Mouse (Mus musculus) spleen, postnatal 36 days (tissue): ENCODE measurements around the gene Gm20388.

Experiments
- DNase-seq, 2 experiments: peaks; one replicate each; pipeline ENCODE4 v3.0.0; 2022; ENCODE audit warnings: low spot score in 2 of 2, mixed read lengths in 1 of 2

The Gm20388 gene

DNA sequence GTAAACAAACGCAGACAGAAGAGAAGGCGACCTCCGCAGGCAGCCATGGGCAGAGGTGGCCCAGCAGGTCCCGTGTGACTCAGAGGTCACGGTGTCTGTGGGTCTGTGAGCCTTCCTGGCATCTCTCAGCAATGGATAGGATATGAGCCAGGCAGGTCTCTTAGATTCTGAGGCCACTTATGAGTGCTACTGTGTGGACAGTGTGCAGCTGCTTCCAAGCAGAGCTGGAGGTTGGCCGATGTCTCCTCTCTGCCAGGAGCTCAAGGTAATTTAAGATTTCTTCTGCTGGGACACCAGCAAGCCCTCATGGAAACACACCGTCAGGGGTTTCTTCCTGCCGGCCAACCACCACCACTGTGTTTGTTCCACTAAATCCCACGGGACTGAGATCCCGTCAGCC is 4397.1 kb downstream of the Gm20388 start:
- DNase-seq: no peak

DNA sequence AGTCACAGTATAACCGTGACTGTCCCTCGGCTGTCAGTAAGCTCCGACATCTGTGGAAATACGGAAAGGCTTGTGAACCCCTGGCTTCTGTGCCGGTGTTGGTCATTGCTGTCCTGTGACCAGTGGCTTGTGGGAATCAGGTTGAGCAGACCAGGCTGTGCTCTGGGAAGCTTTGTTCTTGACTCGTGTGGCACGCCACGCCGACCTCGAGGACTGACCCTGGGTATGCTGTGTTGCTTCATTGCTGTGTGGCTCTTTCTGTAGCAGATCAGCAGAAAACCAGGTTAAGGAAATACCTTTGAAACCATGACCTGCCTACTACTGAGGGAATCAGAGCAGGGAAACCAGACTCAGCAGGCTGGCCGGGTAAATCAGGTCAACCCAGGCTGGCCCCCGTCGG is 4399.9 kb downstream of the Gm20388 start:
- DNase-seq: no peak

DNA sequence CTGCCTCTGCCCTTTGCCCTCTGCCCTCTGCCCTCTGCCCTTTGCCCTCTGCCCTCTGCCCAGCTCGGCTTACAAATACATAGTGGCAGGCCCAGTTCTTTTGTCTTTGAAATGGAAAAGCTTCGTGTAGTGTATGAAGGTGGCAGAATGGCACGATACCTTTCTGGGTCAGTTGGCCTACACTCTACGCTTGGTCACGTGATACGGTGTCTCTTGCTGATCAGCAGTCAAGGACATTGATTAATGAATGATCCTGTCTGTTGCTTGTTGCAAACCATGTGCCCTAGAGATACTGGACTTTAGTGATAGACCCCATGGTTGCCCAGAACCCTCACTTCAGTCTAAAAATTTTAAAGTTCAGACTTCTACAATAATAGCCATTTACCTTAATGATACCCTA is 4400.5 kb downstream of the Gm20388 start:
- no peak for DNase-seq

DNA sequence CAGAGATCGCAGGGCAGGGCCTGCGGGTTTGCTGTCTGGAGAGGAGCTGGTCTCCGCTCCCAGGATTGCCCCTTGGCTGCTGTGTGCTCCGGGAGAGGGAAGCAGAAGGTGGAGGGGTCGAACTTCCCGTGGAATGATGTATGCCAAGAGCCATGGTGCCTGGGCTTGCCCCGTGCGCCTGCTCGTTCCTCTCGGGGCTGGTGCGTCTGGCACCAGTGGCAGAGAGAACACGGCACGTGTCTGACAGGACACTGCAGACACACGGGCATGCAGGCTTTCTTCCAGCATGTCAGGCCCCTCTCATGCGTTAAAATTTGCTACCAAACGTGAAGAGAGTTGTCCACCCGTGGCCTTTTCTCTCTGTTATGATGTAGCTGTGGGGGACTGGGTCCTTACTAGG is 4401.1 kb downstream of the Gm20388 start:
- DNase-seq: no peak

DNA sequence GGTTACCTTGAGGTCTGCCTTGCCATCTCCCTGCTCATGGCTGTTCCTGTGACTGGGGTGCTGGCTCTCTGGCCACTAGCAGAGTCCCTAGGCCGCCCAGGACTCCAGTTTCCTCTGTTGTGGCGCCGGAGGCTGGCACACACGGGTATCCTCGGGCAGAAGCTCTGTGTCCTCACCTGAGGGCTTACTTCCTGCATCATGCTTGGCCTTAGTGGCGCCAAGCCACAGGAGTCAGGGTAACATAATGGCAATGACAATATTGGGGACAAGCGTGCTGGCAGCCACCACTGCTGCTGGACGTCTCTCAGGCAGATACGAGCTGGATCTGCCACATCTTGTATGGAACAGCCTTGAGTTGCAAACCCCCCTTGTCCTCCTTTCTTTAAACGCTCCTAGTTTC is 4401.6 kb downstream of the Gm20388 start:
- DNase-seq: no peak

DNA sequence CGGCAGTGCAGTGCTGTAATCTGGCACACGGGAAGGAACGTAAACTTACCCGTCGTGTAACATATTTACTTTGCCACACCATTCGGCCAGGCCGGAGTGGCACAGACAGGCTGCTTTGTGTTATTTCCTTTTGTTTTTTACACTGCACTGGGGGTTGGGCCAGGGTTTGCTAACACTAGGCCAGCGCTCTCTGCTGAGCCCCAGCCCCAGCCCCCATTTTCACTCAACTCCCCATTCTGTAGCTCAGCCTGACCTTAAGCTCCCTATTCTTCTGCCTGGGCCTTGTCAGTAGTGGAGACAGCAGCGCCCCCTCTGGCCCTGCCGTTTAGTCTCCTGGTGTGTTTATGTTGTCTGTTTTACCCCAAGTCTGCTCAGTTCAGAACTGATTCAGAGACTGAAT is 4404.2 kb downstream of the Gm20388 start:
- no peak for DNase-seq

DNA sequence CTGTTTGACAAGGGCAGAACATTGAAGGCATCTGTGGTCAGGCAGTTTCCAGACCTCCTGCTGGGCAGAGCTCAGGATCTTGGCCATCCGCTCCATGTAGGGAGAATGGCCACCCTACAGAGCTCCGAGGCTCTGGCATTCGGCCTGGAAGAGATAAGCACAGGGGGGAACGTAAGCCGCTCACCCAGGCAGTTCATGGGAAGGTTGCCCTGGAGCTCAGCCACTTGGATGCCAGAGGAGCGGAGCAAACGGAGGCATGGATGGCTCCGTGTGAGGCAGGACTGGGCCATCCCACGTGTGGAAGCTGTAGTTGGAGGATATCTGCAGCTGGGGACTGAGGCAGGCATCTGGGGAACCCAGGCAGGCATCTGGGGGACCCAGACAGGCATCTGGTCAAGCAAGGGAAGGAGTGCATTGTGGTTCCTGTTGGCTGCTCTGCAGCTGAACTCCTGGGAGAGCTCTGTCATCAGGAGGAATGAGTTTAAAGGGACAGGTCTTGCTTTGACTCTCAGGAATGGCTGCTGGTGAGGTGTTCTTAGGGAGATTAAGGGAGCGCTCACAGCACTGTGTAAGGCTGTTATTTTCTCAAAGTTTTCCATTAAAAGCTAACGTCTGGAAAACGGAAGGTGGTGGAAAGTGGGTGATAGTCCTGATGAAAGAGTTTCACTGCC is 4406.0 kb downstream of the Gm20388 start:
- no peak for DNase-seq

DNA sequence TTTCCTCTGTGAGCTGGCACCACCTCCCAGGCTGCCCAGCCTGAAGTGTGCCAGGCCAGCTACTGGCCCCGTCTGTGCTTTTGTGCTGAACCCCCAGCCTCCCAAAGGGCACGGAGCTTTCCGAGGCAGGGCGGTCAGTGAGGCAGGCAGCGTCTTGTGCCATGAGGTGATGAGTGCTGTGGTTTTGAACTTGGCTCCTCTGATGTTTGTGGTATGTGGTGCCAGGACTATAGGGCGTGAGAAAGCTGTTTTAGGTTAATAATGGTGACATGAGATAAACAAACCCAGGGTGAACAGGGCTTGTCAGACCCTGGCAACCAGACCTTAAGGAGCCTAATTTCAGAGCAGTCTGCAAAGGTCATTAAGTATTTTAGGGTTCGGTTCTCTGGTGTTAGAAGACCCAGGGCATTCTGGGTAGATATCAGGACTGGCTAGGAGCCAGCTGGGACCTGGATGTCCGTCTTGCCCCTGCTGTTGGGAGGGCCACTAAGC is 4406.6 kb downstream of the Gm20388 start:
- DNase-seq: no peak

DNA sequence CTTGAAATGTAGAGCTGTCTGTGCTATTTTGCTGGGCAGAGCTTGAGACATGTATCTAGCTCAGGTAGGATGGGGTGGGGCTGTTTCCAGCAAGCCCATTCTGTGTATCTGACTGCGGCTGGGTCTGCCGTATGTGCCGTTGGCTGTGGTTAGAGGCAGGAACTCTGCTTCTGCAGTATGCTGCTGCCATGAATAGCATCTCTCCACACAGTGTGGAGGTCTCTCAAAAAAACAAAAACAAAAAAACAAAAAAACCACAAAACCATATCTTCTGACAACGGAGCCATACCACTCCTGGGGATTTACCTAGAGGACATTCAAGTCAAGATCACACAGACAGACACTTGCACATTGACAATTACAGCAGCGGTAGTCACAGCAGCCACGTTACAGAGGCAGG is 4407.2 kb downstream of the Gm20388 start:
- peak; percentile 39 to 52 for DNase-seq

DNA sequence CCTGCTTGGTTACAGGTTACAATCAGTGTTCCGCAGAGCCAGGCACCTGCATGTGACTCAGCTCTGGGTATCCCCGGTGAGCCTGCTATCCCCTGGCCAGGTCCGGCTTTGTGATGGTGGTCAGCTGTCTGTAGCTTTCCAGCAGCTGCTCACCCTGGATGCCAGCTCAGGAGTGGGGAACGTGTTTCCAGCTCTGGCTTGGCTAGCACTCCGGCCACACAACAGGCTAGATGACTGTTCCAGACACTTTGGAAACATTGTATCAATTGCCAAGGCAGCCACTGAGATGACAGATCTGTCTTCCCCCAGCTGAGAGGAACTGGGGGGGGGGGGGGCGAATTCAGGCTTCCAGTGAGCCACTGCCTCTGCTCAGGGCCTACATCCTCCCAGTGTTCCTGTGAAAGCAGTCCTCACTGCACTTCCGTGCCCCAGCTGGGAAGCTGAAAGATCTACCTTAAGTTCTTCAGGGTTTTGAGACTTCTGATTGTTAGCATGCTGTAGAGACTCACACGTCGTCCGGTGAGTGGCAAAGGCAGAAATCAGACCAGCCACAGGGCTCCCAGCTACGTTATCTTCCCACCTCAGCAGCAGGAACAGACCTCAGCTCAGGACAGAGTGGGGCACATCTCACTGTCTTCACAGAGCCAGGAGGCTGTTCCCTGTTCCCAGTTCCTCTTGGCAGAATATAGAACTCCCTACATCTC is 4408.1 kb downstream of the Gm20388 start:
- DNase-seq: no peak

DNA sequence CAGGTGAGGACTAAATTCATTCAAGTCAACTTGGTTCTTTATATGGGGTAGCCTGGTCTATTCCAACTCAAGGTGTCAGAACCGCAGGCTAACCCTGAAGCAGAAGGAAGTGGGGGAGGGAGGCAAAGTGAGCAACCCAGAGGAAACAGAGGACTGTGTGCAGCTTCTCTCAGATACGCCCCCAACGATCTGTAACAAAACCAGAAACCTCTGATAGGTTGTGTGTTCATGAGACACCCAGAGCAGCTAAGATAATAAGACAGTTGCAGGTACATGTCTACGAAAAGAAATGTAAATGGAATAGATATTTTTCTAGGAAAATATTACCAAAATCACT is 4408.6 kb downstream of the Gm20388 start:
- DNase-seq: peak in 1 of 2 experiments; percentile 10

DNA sequence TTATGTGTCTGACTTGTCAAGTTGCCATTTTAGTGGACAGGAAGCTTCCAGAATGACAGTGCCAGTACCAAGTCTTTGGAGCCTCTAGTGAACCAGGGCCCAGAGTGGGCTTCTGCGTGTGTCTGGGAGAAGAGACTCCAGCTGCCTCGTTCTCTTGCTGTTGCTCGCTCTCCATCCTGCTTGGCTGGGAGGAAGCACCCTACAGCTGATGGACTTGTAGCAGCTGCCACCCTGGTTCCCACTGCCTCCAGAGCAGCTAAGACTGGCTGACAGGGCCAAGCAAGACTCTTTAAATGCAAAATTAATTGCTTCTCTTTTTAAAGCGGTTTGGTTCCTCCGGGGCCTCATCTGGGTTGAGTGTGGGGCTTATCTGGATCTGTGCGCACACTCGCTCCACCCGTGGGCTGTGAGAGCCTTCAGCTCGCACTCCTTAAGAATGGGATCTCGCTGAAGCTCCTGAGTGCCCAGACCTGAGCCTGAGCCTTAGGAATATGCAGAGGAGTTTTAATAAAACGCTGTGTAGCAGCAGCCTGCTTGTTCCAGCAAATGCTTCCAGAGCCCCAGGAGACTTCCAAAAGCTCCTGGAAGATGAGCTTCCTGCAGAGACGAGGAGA is 4410.7 kb downstream of the Gm20388 start:
- no peak for DNase-seq

DNA sequence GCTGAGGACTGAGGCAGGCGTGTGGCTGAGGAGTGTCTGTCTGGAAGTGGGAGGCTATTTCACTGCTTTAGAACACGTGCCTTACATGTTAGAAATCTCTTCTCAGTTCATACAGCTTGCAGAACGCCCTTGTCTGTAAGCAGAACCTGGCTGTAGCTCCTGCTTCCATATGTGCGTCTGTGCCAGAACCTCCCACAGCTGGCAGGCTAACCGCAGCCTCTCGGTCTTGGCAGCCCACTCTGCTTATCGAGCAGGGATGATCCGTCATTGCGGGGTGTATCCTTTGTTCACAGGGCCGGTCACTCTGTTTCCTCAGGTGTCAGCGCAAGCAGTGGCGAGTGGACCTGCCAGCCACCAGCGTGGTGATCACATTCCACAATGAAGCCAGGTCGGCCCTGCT is 4412.7 kb downstream of the Gm20388 start:
- DNase-seq: no peak

DNA sequence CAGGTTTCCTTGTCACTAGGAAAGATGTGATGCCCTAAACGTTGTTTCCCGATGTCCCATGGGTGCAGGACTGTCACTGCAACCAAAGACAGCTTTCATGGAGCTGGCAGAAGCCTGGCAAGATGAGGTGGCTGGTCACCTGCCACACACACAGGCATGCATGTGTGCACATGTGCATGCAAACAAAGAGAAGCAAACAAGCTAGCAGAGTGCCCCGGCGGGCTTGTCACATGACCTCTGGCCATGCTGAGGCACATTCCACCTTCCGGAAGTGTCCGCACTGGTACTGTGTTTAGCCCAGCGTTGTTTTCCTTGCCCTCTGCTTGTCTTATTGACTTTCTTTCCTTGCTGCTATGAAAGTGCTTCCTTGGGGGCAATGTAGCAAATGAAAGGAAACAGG is 4417.6 kb downstream of the Gm20388 start:
- no peak for DNase-seq

DNA sequence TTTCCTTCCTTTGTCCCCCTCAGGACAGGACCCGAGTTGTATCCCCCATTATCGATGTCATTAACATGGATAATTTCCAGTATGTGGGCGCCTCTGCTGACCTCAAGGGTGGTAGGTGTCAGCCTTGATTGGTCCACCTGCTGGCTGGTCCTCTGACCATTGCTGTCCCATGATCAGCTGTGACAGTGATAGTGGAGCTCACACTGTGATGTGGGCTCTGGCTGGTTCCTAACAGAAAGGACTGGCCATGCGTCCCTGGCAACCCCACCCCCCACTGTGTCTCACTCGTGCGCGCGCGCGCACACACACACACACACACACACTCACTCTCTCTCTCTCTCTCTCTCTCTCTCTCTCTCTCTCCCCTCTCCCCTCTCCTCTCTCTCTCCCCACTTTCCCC is 4419.0 kb downstream of the Gm20388 start:
- DNase-seq: no peak

DNA sequence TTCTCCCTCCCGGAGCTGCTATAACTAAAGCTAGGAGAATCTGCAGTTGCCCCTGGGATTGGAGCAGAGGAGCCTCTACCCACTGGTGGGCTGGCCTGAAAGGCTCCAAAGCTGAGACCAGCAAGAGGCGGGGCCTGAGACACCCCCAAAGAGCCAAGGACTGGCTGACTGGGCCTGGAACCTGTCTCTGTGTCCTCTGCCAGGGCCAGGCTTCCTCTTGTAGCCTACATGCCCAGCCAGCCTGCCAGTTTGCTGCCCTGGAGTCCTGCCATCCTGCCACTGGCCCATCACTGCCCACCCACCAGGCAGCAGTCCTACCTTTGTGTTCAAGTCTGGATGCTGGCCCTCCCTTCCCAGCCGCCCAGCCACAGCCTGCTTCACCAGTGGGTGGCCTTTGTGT is 4419.8 kb downstream of the Gm20388 start:
- no peak for DNase-seq

DNA sequence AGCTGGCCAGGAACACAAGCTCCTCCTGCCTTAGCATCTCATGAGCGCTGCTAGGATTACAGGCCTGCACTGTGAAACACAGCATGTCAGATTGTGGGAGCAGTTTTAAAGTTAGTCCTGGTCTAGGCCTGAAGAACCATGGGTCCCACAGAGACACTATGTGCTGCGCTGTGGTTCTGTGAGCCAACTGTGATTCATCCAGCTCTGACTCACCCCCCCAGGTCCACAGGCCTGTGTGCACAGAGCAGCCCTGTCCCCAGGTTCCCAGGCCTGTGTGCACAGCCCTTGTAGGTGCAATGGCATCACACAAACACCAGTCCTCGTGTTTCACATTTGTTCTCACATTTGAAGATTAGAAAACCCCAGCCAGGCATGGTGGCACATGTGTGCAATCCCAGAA is 4420.5 kb downstream of the Gm20388 start:
- DNase-seq: no peak

DNA sequence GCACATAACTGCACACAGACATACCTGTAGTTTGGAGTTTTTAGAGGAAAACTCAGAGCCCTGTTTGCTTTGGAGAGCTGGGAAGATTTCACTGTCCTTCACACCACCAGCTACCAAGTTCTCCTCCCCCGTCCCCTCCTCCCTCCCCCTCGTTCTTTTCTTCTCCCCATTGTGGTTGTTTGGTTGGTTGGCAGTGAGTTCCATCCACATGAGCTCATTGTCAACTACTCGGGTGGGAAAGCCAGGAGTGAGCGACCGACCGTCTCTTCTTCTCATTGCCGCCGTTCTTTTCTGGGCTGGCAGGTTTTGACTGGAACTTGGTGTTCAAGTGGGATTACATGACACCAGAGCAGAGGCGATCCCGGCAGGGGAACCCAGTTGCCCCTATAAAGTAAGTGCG is 4421.1 kb downstream of the Gm20388 start:
- no peak for DNase-seq

DNA sequence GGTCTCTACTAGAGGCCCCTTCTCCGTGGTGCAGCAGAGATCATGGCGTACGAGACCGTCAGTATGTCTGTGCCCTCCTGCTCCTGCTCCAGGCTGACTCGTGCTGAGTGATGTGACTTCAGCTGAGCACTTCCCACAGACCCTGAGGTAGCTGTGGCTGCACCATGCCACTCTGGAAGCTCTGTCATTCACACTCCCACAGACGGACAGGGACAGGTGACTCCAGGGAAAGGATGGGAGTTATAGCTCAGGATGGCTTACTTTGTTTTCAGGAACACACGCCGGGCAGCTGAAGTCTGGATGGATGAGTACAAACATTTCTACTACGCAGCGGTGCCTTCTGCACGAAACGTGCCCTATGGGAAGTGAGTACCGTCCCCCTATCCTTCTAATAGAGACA is 4425.7 kb downstream of the Gm20388 start:
- DNase-seq: no peak

DNA sequence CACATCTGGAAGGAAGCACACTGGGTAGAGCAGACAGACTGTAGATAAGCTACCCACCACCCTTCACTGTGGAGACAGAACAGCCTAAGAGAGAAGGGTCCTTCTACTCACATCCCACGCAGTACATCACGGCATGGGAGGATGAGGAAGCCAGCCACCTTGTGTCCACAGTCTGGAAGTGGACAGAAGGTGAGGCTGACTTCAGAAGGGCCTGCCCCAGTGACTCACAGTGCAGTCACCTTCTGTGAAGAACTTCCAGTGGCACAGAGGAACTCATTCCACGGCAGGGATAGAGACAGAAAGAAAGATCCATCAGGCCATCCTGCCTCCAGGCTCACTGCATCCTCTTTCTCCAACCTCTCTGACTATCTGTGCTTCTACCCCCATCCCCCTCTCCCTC is 4429.1 kb downstream of the Gm20388 start:
- no peak for DNase-seq

DNA sequence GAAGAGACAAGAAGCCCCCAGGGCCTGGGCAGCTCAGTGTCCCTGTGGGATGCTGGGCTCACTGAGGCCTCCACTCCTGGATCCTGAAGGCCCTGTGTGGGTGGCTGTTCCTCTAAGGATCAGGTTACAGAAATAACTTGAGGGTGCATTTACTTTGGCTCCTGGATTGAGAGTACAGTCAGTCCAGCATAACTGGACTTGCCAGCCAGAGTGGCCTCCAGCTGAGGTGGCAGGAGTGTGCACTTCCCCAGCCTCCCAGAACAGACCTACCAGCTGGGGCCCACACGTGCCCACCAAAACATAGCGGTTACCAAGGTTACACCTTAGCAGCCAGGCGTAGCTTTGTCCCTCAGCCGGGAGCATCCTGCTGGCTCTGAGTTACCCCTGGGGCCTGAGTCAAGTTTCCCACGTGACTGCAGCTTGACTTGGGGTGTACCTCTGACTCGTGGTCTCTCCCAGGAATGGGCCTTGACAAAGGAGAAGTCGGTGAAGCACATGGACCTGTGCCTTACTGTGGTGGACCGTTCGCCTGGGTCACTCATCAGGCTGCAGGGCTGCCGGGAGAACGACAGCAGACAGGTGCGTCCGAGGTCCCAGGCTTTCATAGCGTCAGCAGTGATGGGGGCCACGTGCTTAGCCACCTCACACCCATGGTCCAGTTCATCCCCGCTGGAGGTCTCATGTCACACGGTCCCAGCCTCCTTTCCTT is 4429.9 kb downstream of the Gm20388 start:
- DNase-seq: no peak

DNA sequence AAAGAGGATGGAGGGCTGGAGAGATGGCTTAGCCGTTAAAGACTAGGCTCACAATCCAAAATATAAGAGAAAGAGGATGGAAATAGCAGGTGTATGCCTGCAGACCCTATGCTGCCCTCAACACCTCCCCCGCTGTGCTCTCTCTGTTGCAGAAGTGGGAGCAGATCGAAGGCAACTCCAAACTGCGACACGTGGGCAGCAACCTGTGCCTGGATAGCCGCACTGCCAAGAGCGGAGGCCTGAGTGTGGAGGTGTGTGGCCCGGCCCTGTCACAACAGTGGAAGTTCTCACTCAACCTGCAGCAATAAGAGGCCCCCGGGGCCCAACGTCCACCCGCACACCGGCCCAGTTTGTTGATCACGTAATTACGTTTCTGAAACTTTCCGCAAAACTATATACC is 4432.5 kb downstream of the Gm20388 start:
- DNase-seq: no peak

DNA sequence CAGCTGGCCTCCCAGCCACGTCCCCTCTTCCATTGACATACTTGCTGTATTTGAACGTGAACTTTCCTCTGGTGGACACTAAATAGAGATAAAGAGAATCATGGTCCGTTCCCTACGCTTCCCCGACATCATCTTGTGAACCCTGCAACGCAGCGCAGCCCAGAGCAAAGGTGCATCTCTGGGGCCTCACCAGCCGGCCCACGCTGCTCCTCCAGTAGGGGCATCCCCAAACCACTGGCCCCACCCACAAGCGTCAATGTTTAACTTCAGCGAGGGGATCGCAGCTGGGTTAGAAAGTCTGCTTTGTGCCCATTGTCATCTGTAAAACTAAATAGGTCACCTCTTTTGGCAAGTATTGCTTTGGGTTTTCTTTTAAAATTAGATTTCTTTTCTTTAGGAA is 4433.4 kb downstream of the Gm20388 start:
- no peak for DNase-seq
